Mouse (Mus musculus): Measurements from ENCODE around the gene Rbfox1.

The Rbfox1 gene

GRCm38 (mm10) chr16:7302416-7302815 lies 1417.3 kb downstream of the Rbfox1 start:
- intact Hi-C loops (cut with DNase I): no loop called here

- intact Hi-C loops (cut with DNase I): no loop called here
Observed at GRCm38 (mm10) chr16:7329196-7329595, 1444.0 kb downstream of the Rbfox1 start.

- intact Hi-C loops (cut with DNase I): no loop called here
Observed at GRCm38 (mm10) chr16:7341186-7341585, 1456.0 kb downstream of the Rbfox1 start.

DNA sequence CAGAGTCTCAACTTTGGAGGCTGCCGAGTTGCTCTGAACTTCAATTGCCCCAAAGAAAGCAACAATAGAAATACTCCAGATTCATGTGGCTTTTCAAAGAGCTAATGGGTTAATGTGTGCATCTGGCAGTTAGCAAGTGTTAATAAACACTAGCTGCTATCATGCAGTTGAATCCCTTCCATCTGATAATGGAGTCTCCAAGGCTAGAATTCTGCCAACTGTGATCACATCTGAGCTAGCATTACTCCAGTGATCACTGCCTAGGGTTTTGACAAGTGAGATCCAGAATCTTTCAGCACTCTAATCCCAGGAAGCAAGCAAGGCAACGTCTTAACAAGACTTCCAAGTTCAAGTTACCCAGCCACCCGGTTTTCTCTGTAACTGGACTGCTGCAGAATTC lies 1460.1 kb downstream of the Rbfox1 start:
- intact Hi-C loops (cut with DNase I): no loop called here

GRCm38 (mm10) chr16:7346001-7346625 lies 1461.0 kb downstream of the Rbfox1 start:
- intact Hi-C loops (cut with DNase I): no loop called here

- intact Hi-C loops (cut with DNase I): no loop called here
Observed at GRCm38 (mm10) chr16:7347522-7348165, 1462.5 kb downstream of the Rbfox1 start.

GRCm38 (mm10) chr16:7352808-7353207 lies 1467.7 kb downstream of the Rbfox1 start:
- intact Hi-C loops (cut with DNase I): no loop called here

- intact Hi-C loops (cut with DNase I): no loop called here
Observed at GRCm38 (mm10) chr16:7354116-7354515, 1469.0 kb downstream of the Rbfox1 start.

GRCm38 (mm10) chr16:7359043-7359442 lies 1473.9 kb downstream of the Rbfox1 start:
- intact Hi-C loops (cut with DNase I): no loop called here

DNA sequence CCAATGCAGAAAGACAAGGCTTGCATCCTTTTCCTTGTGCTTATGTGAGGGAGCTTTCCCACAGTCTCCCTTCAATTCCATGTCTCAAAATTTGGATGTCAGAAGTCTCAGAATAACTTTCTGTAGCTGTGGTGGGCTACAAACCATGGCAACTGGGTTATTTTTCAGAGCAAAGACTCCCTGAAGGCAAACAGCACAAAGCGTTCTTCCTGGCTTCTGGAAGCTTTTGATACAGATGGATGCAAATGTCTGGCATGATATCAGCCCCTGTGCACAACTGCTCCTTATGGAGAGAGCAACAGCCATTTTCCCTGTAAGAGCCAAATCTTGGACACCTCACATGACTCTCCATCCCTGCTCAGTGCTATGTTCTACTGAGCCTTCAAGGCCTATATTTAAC lies 1475.6 kb downstream of the Rbfox1 start:
- intact Hi-C loops (cut with DNase I): no loop called here

- intact Hi-C loops (cut with DNase I): no loop called here
Observed at GRCm38 (mm10) chr16:7365878-7366277, 1480.7 kb downstream of the Rbfox1 start.

GRCm38 (mm10) chr16:7374146-7374545 lies 1489.0 kb downstream of the Rbfox1 start:
- intact Hi-C loops (cut with DNase I): no loop called here

GRCm38 (mm10) chr16:7374674-7375073 lies 1489.5 kb downstream of the Rbfox1 start:
- intact Hi-C loops (cut with DNase I): no loop called here

DNA sequence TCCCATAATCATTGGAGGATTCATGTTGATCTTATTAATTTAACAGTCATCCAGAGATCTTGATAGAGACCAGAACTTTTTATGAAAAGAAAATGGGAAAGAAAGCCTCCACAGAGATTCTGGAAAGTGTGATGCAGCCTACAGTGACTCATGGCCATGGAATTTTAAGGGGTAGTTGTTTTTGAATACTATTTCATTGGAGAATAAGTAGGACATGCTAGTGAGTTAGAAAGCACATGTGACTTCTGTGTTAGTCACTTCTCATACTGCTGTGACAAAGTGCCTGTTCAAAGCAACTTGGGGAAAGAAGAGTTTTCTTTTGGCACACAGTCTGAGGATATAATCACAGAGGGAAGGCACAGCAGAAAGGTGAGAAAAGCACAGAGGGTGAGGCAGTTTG lies 1510.9 kb downstream of the Rbfox1 start:
- intact Hi-C loops (cut with DNase I): no loop called here

DNA sequence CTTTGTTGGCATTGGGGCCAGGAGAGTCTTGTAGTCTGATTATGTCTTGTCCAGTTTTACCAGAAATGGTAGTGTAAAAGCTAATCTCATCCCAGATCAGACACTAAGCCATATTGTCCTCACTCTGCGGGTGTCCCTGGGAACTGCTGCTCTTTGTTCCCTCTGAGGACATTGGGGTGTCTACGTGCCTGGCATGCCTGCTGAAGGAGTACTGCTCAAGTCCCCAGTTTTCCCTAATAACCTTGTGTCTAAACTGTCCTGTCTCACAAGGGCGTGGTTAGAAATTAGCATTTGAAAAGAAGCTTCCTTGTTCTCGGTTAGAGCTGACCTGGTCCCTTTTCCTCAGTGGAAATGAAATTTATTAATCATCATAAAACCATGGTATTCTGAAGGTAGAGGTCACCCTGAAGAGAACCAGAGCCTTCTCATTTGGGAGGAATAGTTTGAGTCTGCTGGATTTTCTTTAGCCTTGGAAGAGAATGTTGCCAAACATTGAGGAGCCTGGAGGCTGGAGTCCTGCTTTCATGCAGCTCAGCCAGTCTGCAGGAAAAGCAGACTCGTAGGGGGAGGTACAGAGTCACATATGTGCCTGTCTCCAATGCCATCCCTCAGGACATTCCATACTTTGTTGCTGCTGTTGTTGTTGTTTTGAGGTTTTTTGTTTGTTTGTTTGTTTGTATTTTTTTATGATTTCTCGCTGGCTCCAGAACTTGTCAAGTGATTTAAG lies 1519.8 kb downstream of the Rbfox1 start:
- intact Hi-C loops (cut with DNase I): no loop called here

GRCm38 (mm10) chr16:7407862-7408640 lies 1522.9 kb downstream of the Rbfox1 start:
- intact Hi-C loops (cut with DNase I): no loop called here

GRCm38 (mm10) chr16:7419655-7420281 lies 1534.6 kb downstream of the Rbfox1 start:
- intact Hi-C loops (cut with DNase I): no loop called here

DNA sequence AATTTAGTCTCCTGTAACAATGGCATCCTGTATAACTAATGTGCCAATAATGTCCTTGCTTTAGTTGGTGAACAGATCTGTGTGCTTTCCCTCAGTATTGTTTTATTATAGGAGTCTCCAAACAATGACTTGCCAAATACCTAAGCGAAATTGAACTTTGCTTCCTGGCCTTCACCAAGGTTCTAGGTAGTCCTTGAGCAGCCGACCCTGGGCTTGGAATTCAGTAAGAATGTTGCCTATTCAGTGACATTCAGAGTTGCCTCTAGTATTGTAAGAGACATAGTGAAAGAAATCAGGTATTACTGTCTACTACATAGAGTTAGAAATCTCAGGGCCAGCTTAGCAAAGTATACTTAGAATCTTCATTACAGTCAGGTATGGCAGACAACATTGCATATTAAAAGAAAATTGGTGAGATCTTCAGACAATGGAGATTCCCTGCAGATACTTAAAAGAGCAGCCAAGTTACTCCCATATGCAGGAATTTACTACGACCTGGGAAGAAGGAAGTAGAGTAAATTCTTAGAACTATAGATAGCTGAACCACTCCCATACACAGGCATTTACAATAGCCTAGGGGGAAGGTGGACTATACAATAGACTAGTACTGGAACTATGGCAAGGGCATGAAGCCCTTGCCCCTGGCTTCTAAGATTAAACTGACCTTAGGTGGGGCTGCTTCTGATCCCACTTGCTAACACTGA lies 1540.4 kb downstream of the Rbfox1 start:
- intact Hi-C loops (cut with DNase I): no loop called here

DNA sequence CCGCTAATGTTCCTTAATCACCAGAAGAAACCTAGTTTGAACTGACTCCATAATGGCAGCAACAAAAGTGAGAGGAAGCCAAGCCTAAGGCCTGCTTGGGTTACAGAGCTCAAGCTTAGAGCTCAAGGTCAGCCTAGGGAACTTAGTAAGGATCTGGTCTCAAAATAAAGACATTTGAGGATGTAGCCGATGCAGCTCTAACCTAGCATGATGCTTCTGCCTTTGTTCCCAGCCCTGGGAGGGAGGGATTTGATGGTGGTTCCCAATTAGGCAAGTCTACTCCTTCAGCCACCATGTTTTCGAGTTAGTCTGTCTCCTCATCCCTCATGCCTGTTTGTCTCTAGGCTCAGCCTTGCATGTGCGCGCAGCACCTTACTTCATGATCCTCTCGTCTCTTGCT lies 1548.1 kb downstream of the Rbfox1 start:
- intact Hi-C loops (cut with DNase I): no loop called here

GRCm38 (mm10) chr16:7446791-7447290 lies 1561.7 kb downstream of the Rbfox1 start:
- intact Hi-C loops (cut with DNase I): no loop called here

All from adrenal gland (tissue).